Mouse (Mus musculus) v-Abl transformed pro-B cells (cell line): ENCODE data around the gene Slc6a17.

Experiments used
- in situ Hi-C, 2 experiments: fragments of 400-800 bp; cut with MboI; formaldehyde crosslinking; loops; one replicate each; pipeline ENCODE4 v1.15.1; 2025; ENCODE audit not compliant: unreplicated experiment in 2 of 2

The Slc6a17 gene

DNA sequence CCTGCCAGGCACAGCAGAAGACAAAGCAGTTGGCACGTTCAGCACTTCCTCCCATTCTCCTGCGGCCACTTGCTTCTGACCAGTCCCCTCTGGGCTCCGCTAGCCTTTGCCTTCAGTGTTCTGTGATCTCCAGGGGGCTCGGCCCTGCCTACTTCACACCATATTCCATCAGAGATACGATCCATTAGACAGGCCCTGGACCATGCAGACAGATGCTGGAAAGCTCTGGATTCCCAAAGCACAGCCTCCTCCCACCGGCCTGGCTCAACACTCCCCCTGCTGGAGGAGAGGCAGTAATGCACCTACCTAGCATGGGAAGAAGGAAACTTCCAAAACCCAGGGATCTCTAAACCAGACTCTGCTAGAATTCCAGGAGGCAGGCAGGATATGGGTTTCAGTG lies 45.6 kb downstream of the Slc6a17 start:
- in situ Hi-C loops = loop anchor here (10.0 to 25.0 kb wide), 2 partner anchors 537 to 1810 kb away; no protein-coding TSS in a partner anchor

DNA sequence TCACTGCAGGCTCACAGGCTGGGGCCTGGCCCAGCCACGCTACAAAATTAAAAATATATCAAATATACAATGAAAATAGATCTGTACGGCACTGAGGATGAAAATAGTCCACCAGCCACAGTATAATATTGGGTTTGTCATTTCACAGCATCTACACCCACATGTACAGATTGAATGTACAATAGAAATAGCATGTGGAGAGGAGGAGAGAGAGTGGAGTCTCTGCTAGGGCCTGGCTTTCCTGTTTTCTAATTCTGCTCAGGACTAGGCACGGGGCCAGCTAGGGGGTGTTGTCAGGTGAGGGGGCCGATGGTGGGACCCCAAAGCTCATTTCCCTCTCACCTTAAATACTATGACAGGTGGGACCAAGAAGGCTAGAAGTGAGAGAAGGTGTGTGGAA lies 48.8 kb downstream of the Slc6a17 start:
- in situ Hi-C loops = loop anchor here (10.0 to 25.0 kb wide), 4 partner anchors 234 to 1807 kb away; partner anchors contain the start of genes A630076J17Rik (in 2 of the 2) and Prok1 (in 2 of the 2)

DNA sequence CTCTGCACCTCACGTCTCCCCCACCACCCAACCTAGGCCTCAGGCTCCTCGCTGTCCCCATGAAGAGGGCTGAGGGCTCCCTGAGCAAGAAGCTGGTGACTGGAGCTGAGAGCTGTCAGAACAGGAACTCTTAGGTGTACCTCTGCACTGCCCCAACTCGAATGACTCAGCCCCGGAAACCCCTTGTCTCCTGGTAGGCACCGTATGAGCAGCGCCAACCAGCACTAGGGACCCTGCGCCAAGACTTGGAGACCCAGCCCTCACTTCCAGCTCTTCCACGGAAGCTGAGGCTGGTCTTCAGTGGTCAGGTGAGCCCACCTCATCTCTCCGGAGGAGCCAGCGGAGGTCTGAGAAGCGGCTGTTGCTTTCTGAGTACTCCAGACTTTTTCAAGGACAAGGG lies 49.7 kb downstream of the Slc6a17 start:
- in situ Hi-C loops = loop anchor here (10.0 to 25.0 kb wide), 4 partner anchors 233 to 1806 kb away; partner anchors contain the start of genes A630076J17Rik (in 2 of the 2) and Prok1 (in 2 of the 2)

DNA sequence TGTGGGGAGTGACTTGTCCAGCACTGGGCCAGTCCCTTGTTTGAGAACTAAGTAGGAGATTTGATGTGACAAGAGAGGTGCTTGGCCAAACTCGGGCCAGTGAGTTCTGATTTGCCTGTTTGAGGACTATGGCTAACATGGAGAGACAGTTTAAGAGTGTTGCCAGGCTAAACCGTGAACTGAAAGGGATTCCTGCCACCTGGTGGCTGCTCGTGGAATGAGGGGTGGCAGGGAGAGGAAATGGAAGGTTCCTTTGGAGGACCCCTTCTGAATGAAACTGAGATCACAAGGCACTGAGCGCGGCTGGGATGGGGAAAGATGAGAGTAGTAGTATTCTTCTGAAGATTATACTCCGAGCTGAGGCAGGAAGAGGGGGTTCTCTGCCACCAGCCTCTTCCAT lies 51.2 kb downstream of the Slc6a17 start:
- in situ Hi-C loops = loop anchor here (10.0 to 25.0 kb wide), 4 partner anchors 232 to 1804 kb away; partner anchors contain the start of genes A630076J17Rik (in 2 of the 2) and Prok1 (in 2 of the 2)

DNA sequence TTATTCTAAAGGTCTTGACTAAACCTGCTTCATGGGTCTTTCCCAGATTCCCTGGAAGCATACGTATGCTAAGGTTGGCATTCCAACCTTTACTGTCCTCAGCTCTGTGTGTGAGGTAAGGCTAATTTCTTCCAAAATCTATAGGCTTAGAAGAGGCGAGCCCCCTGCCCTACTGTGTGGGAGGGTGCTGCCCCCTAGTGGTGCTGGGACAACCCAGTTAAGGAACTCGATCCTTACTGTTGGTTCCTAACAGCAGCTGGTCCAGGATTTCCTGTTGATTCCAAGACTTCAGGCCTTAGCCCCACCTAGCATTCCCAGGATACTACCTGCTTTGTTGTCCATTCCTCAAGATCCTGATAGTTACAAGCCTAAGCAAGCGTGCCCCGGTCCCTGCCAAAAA lies 55.7 kb downstream of the Slc6a17 start:
- in situ Hi-C loops = loop anchor here (5.0 to 25.0 kb wide), 9 partner anchors 105 to 1800 kb away; partner anchors contain the start of genes A630076J17Rik (in 2 of the 2) and Prok1 (in 2 of the 2)

DNA sequence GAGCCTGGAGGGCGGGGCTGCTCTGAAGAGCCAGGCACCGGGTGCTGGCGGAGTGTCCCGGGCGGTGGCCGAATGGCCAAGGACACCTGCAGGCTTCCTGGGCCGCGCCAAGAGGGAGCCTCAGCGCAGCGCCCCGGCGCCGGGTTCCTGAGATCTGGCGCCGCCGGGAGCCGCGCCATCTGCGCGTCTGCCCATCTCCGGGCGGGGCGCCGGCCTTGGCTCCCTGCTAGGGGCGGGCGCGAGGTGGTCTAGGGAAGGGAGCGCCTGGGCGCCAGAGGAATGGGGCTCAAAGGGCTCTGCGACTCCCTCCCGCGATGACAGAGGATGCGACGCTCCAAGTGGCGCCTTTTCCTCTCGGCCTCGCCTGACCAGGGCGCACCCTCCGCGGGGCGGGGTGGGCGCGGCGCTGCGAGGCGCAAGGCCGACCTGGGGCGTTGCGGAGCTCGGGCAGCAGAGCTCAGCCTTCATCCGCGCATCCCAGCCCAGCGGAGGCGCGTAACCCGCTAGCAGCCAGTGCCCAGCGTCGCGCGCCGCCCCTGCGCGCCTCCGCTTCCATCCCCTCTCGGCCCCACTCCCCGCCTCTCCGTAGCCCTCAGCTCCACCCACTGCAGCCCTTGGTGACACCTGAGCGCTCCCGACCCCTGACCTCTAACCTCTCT lies 57.9 kb downstream of the Slc6a17 start:
- in situ Hi-C loops = loop anchor here (5.0 to 25.0 kb wide), 9 partner anchors 103 to 1798 kb away; partner anchors contain the start of genes A630076J17Rik (in 2 of the 2) and Prok1 (in 2 of the 2)

DNA sequence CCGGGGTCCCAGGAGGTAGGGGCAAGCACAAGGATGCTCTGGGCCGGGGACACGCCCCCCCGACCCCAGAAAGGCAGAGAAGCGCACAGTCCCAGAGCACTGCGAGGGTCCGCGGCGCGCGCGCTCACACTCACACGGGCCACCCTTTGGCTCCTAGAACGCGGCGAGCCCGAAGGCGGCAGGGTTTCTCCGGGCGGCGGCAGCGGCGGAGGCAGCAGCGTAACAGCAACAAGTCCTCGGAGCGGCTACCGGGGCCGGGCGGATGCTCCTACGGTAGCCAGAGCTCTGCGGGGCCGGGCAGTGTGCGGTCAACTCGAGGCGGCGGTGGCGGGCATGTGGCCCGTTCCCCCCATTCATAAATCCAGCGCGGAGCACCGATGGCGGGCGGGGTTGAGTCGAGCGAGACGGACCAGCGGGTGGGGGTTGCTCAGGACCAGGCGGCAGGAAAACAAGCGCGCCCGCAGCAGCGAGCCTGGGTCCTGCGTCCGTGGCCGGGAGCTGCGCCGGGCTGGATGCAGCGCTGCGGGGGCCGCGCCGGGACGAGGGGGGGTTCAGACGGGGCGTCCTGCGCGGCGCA lies 58.5 kb downstream of the Slc6a17 start, which contains the start of gene Kcnc4:
Kcnc4 (minus strand) TSS at position 357 of the 577 bp plus-strand sequence.
- in situ Hi-C loops = loop anchor here (25.0 kb wide), 1 partner anchor 1797 kb away; no protein-coding TSS in a partner anchor

DNA sequence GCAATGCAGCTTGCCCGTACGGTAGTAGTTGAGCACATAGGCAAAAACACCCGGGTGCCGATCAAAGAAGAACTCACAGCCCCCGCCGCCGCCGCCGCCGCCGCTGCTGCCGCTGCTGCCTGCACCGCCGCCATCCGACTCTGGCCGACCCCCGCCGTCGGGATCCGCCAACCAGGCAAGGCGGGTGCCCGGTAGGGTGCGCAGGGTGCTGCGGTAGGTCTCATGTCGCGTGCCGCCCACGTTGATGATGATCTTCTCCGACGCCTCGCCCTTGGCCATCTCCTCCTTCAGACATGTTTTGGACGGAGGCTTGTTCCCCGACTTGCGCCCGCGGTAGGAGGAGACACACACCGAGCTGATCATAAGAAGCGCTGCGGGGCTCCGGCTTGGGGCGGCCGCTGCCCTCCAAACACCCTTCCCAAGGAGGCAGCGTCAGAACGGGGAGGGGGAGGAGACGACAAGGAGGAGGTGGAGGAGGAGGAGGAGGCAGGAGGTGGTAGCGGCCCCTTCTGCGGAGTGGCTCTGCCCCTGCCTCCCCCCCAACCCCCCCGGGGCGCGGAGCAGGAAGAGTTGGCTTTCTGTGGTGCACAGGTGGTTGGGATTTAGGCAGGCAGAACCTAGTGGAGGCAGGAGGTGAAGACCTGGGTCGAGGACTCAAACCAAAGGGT lies 59.2 kb downstream of the Slc6a17 start:
- in situ Hi-C loops = loop anchor here (25.0 kb wide), 1 partner anchor 1796 kb away; no protein-coding TSS in a partner anchor

DNA sequence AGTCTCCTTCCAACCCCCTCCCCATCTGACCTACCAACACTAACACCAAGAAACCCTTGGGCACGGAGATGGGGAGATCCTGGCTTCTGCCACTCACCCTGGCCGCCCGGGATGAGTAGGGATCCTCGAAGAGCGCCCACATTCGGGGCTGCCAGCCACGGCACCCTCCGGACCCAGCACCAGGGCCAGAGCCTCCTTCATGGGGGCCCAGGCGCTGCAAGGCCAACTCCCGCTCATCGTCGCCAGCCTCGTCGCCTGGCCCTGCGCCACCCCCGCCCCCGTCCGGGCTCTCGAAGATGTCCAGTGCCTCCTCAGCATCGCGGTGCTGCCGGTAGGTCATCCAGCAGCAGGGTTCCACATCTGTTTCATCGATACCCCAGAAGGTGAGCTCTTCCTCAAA lies 59.7 kb downstream of the Slc6a17 start:
- in situ Hi-C loops = loop anchor here (25.0 kb wide), 1 partner anchor 1796 kb away; no protein-coding TSS in a partner anchor

DNA sequence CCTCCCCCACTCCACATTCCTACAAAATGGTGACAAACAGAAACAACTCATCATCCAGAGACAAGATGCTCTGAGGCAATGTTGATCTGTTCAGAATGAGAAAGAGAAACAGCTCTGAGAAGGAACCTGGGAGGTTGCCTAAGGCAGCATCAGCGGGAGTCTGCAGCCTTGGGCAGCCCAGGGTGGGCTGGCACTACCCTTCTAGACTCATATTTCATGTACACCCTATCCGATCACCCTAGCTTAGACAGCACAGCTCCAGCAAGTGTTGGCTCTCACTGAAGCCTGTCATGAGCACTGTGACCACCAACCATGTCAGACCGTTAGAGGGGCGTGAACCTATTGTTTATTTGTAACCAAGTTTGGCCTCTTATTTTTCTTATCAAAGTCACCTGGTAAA lies 63.5 kb downstream of the Slc6a17 start:
- in situ Hi-C loops = loop anchor here (25.0 kb wide), 1 partner anchor 1792 kb away; no protein-coding TSS in a partner anchor

DNA sequence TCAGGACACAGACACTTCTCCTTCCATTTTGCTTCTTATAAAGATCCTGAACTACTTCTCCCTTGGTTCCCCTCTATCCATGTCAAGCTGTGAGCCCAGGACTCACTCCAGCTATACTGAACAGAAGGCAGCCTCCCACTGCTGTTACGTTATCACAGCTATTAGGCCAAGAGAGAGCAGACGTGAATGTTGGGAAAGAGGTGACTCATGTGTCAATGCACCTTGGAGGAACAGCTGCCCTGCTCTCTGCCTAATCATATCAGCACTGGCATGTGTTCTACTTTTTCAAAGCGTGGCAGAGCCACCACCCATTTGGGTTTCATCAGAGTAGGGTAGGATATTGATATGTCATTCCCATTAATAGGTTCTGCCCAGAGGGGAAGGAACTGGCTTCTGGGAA lies 71.0 kb downstream of the Slc6a17 start:
- in situ Hi-C loops = no loop called here

DNA sequence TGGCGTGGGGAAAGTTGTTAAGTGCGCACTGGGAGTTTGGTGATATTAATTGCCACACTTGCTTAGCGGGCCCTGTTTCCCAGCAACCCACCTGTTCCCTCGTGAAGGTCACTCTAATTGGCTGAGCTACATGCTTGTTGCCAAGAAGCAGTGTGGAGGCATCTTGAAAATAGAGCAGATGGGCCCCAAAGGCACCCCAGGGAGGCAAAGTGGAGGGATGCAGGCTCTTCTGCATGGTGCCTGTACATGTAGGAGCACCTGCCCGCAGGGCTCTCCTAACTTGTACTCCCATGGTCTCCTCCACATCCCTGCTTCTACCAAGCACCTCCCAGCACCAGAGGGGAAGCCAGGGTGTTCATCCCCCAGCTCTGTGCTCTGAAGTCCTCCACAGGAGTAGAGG lies 74.0 kb downstream of the Slc6a17 start:
- in situ Hi-C loops = no loop called here

DNA sequence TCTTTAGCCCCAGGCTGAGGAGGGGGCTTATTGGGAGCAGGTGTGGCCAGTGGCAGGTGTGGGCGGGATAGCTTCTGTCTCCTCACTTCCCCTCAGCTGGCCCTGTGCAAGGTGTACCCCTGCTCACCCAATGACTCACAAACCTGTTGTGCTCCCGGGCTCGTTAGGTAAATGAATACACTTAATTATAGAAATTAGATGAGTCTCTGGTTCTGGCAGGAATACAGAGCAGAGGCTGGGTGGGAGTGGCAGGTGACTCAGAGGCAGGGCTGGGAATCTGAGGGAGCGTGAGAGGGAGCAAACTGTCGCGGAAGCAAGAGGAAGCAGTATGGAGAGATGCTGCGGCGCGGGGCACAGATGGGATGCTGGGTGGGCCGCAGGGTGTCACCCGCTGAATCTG lies 75.6 kb downstream of the Slc6a17 start:
- in situ Hi-C loops = no loop called here

DNA sequence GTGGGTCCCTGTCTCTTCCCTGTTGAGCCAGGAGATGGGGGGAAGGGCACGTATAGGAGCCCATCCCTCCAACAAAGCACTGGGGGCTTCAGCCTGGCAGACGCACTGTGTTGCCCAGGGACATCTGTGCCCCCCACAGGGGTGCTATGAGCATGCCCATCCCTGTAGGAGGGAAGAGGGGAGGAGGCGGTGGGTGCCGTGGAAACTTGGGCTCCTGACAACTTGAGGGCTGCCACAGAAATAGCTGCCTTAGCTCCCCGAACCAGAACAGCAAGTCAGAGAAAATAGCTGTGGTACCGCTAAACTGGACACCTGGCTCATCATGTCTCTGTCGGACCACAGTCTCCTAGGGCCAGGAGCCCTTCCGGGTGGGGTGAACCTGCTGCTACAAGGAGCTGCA lies 76.5 kb downstream of the Slc6a17 start:
- in situ Hi-C loops = no loop called here

DNA sequence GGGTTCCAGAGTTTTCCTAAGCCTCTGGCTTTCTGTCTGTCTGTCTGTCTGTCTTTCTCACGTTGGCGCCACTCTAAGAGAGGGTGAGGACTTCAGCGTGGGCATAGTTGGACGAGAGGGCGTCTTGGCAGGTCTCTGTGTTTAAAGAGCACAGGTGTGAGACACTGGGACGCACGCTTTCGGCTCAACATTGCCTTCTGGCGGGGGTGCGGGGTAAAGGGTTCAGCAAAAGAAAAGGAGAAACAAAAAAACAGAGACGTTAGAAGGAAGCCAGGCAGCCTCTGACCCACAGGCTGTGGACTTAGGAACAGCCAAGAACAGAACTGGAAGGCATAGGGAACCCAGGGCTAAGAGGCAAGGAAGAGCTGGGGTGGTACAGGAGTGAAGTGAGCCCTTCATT lies 78.5 kb downstream of the Slc6a17 start:
- in situ Hi-C loops = no loop called here

DNA sequence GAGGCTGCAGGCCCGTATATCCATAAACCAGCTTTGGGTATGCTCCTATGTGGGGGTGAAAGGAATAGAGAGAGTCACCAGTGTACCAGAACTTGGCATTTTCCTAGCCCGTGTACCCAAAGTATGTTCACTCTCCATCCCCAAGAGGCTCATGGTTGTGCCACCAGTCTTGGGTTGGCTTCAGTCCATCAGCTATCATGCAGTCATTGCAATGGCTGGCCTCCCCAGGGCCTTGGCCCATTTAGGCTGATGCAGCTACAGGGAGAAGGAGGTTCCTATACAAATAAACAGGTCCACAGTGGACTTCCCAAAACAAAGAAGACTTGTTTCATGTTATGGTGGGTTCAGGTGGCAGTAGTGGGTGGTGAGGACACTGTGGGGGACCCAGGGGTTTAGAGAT lies 80.2 kb downstream of the Slc6a17 start:
- in situ Hi-C loops = no loop called here

DNA sequence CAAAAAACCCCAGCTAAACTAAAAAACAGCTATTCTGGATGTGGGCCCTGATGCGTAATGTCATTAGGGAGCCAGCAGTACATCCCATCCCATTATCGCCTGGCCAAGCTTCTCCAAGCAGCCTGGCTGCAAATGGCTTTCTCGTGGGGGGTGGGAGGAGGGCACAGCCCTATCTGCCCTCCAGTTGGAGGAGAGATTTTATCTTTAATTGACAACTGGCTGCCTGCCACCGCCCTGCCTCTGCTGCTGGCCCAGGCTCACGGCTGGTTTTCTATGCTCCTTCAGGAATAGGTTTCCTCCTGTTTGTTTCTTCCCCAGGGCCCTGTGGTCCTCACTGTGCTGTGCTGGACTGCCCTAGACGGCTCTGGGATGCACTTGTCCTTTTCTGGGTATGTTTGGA lies 81.4 kb downstream of the Slc6a17 start:
- in situ Hi-C loops = no loop called here

DNA sequence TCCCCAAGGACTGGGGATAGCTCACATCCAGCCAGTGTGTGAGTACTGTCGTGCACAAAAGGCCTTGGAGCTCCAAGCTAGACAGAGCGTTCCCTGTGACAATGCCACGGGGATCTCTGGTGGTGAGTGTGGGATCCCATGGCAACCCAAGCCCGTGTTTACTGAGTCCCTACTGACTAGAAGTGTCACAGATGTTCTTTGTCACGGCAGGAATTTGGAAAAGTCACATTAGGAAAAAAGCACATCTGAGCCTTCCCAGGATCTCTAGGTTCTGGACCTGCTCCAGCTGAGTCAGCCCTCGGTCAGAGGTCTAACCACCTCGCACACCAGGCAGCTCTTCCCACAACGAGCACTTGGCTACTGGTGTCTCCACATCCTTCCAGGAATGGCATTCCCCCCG lies 84.2 kb downstream of the Slc6a17 start:
- in situ Hi-C loops = no loop called here

DNA sequence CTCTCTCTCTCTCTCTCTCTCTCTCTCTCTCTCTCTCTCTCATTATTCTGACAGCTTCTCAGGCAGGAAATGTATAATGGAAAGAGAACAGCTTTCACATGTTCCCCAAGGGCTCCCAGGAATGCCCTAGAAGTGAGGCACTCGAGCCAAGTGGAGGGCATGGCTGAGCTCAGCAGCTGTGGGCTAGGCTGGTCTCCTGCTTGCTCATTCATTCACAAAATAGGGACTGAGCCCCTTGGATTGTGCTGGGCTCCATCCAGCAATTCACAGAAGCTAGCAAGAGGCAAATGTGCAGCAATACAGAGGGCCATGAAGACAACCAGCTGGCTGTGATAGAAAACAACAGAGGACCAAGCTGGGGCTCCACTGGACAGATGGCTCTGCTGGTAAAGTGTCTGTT lies 86.5 kb downstream of the Slc6a17 start:
- in situ Hi-C loops = no loop called here

DNA sequence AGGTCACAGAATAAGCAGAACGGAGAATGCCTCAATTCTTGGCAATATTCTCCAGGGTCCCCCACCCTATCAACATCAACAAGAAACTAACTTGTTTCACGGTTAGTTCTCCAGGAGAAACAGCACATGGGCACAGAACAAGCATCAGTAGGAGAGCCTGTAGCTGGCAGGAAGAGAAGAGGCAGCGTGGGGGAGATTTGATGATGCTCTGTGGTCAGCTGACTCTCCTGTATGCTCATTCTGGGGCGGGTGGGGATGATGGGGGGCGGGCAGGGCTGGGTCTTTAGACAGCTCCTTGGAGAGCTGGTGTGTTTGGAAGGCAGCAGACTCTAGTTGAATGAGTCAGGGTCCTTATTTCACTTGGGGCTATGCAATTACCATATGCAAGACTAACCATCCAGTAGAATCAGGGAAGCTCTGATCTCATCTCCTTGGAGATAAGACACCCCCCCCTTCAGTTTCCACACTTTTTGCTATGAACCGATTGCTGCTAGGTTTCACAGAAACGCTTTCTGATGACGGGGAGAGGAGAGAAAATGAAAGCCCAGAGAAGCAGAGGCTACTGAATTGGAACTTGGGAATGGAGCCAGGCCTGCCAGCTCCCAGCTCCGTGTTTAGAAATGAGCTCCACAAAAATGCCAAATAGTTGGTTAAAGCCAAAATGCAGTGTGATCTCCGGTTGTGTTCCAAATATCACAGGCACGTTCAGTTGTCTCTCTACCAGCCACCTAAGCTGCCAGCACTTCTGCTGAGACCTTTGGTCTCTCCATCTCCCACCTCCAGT lies 93.4 kb downstream of the Slc6a17 start:
- in situ Hi-C loops = no loop called here
